Mouse (Mus musculus) frontal cortex, postnatal 10 days (tissue): ENCODE measurements around the gene Nifk.

ENCODE experiments used
- DNase-seq, 2 experiments: peaks; one replicate each; pipeline ENCODE4 v3.0.0; 2022; ENCODE audit warnings: low spot score in 2 of 2, mixed read lengths in 1 of 2

Nifk gene

DNA sequence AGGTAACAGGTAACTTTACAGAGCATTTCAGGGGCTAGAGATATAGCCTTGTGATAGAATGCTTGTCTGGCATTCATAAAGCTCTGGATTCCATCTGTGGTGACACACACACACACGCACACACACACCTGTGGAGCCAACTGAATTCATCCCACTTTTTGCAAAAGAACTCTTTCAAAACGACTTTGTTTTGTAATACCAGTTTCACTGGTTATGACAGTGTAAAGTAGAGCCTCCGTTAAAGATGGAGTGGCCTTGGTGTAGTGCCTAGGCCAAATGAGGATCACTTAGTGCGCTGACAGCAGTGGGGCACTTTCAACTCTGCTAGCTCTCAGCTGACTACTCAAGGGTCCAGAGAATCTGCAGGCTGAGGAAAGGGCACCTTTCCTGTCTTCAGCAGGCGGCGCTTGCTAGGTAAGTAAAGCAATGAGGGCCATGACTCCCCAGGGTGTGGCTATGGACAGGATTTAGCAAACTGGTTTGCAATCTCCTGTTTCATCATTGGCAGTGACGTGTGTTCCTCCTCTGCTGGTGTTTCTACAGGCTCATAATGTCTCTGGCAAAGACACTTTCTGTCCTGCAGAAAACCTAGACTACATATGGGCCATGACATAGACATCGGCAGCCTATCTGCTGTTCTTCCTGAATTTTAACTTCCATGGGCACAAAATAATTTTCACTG, 58.6 kb downstream of the Nifk start:
- DNase-seq, result no peak
